Mouse (Mus musculus) adipocyte (in vitro differentiated cells): Measurements from ENCODE around the gene Rnf217.

Experiments used
- DNase-seq: peaks from one replicate; pipeline ENCODE4 v3.0.0-alpha.2; 2016; ENCODE audit warnings: low spot score

Rnf217 gene

DNA sequence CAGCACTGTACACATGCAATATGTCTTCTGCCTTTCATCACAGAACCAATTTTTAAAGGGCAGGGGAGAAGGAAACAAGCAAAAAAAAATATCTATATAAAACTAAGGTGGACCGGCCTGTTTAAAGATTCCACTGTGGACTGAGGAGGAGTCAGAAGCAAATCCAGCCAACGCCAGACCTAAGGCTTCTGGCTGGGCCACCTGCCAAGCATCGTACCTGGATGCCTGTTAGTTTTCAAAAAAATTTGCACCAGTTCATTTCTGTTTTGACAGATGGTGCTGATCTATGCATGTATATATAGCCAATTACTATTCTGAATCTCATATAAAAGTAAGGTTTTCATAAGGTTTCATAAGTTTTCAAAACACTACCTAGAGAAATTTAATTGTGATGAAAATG lies 113.2 kb downstream of the Rnf217 start:
- no peak for DNase-seq

DNA sequence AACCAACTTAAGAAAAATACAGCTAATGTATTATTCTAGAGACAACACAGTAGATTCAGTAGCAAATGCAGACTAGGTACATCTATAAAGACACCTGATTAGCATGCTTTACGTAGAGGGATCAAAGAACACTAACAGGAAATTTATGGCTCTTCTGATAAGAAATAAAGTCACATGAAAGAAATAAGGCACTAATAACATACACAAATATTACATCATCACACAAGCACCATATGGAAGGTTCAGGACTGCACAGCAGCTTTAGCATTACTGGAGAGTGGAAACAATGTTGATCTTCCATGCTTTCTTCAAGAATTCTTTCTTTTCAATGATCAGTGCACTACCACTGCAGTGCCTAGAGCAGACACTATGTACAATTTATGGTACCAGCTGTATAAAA lies 114.7 kb downstream of the Rnf217 start:
- no peak for DNase-seq

DNA sequence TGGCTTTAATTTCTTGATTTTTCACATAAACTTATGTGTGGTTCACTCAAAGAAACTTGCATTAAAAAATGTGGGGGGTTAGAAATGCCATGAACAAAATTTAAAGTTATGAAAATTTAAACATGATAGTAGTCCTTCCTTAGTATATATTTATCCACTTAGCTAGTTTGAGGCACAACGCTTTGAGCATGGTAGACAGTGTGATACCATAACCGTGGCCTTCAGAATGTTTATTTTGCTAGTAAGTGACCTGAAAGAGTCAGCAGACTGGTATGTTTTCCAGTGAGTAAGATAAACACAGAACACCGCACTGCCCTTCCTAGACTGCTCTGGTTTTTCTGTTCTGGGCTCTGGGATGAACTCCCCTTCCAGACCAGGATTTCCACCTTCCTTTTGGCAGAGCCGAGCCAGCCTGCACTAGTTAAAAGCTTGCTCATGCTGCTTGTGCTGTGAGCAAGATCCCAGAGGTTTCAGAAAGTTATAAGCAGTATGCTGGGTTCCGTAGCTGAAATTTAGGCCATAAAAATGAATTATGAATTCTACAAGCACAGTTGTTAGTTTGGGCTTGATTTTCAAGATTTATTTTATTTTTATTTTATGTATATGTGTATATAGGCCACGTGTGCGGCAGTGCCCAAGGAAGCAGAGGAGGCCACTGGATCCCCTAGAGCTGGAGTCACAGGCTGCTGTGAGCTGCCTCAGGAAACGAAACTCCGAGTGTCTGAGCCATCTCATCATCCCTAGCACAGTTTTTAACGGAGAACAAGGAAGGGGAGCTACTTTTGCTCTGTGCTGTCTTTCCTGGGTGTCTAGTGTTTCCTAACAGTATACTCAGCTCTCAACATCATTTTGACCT lies 141.7 kb downstream of the Rnf217 start:
- DNase-seq, result peak; percentile 18

DNA sequence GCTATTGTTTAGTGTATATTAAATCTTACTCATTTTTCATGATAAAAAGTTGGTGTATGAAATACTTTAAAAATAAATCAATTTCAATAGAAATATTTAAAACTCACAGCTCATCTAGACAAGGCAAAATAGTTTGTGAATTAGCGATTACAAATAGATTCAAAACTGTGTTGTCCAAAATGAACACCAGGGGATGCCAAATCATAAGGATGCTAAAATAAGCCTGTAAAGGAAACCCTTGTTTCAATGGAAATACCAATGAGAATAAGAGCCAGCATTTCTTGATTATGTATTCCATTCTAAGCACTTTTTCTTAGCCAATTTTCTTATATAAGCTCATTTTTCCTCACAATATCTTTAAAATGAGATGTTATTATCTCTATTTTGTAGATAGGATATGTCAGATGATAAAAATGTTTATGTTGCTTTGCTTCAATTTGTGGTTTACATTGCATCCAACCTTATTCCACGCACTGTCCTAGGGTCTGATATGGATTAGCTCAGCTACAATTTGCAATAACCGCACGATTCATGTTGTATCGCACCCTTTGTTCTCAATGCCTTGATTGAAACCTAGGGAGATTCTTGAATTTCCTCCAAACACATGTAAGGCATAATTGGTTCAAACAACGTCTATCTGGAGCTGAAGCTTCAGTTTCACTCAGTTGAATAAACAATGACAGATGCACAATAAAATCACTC lies 143.0 kb downstream of the Rnf217 start:
- DNase-seq, result peak; percentile 77

DNA sequence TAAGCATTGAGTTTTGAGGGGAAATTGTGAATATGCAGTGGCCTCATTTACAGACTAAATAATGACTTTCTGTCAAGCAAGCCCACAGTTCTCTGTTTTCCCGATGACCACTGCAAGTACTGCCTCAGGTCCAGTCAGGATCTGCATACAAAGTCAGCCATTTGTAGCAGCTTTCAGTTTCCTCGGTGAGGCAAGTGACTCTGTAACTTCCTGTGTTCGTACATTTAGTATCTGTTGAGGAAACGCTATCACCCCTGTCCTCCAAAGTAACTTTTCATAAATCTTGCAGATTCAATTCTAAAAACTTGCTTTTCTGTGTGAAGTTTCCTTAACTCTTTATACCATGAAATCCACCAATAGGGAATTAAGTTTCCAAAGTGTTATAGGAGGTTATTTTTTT lies 143.6 kb downstream of the Rnf217 start:
- no peak for DNase-seq

DNA sequence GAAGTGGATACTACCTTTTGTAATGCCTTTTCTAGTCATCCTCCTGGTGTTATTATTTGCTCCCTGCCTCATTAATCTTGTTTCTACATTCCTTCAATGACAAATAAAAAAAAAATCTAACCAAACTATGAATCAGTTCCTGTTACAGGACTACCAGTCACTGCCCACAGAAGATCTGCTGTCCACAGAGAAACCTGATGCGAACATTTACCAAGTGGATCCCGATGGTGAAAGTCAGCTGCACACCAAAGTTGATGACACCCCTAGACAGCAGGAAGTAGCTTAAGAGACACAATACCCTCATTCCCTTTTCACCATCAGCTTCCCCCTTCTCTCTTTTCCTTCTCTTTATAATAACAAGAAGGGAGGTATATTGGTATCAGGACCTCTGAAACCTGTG lies 145.9 kb downstream of the Rnf217 start:
- no peak for DNase-seq

DNA sequence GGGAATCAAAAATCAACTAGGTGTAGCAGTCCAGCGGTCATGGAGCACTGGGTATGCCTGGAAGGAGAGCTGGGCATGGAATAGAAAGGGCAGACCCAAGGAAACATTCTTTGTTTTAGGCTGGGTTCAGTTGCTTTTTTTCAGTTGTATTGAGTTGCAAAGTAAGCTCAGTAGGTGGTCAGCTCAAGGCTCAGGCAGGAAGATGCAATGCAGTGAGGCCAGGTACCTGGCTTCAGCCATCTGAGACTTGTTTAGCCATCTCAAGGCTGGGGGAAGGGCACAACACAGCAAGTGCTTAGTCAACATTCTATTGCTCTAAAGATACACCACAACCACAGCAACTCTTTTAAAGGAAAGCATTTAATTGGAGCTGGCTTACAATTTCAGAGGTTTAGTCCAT lies 152.2 kb downstream of the Rnf217 start:
- DNase-seq, result no peak

DNA sequence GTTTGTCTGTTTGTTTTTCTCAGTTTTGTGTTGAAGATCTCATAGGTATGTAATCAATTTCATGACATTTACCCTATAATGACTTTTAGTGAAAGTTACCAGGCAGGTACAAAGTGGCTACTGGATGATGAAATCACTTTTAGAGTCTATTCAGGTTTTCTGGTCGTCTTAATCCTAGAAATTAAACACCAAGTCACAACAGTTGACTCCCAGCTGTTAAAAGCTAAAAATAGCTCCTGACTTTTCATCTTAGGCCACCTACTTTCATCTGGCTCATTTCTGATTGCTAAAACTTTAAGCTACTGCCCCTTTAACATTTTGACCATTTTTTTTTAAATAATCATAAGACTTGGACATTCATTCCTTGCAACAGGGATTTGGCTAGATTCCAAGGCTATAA lies 161.9 kb downstream of the Rnf217 start:
- no peak for DNase-seq

DNA sequence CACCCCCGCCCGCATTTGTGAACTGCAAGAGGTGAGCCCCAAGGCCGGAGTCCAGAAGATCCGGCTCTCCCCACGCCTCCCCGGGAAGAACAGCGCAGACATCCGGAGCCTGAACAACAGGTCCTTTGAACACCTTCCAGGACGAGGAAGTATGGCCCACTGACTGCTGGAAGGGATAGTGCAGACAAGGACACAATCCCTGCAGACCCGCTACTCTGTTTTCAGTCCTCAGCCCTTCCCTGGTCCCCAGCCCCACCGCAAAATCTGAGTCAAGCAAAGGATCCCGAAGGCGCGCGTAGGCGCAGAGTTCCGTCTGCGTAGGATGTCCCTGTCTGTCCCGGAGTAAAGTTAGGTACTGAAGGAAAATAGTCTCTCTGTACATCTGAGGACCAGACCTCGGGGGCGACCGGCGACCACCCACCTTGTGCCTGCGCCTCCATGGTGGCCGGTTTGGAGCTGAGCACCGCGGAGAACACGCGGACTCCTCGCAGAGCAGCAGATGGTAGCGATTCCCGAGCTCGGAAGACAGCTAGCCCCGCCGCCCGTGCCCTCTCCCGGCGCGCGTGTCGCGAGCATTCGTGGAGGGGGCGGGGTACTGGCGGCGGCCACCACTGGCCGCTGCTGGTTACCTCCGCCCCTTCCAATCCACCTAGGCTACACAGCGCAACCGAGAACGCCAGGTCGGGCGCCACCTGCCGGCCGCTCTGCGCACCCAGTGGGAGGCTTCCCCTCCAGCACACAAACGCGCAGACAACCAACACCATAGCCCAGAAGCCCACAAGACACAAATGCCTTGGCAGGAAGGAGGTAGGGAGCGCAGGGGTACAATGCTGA lies 163.5 kb downstream of the Rnf217 start, which contains the start of gene Tpd52l1:
Gene Tpd52l1, minus strand, starts transcription at position 668 of the 834 bp plus-strand sequence.
- peak; percentile 48 for DNase-seq

DNA sequence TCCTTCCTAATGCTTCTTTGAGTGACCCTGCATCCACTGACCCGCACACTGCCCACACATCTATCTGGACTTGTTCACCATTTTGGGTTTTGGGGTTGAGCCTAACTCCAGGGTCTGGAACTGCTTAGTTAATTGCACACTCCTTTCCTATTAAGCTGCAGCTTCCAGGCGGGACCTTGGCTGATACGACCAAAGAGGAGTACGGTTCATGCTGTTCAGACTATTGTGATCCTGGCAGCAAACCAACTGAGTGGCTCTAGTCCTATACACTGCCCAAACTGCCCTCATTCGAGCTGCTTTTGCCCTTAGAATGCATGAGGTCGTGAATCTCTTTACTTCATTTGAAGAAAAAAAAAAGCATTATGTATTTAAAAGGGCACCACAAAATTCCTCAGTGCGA lies 164.8 kb downstream of the Rnf217 start:
- no peak for DNase-seq
